In genomic region chr5:129974866-129975311, GRCm38 (mm10) we compare ENCODE assay signal across 19 mouse cellular contexts. TPM values are rescaled to one million over a fixed set of nuclear protein-coding genes. Genes with fewer than 3 reads are reported as not detected.
A peak's percentile ranks its signal among the peaks of the same experiment; 100 is the strongest.
DNase-seq lines count a peak whose midpoint lies in the region; ATAC-seq and TF ChIP-seq lines count a peak whose summit lies in the region.
"Had no signal": no experiment of that assay in that cellular context is flagged by ENCODE, and none has a peak within 500 bp of the region (broad histone marks: within the 10 kb centered on the region; RNA-seq: fewer than 3 reads in every experiment).

No protein-coding gene starts in this region.

- peak; percentile 63 for DNase-seq in 416B (ENCODE audit: low read depth)
- peak; percentile 19 for DNase-seq in c-Kit-positive CD71-negative TER-119-negative erythroid progenitor cells, embryonic 14.5 days (ENCODE audit: low read depth)
- no peak for DNase-seq in hindbrain, embryonic 10.5 days (ENCODE audit: low spot score)
- no peak for DNase-seq in urinary bladder, postnatal 10 days (ENCODE audit: low spot score)
- DNase-seq in heart, adult 8-10 months (ENCODE audit: low spot score): no peak
- DNase-seq: cerebellum, adult 11-12 months; gastrocnemius, adult 2 months; kidney, adult 8-10 months; left cerebral cortex, postnatal 4 days; midbrain, embryonic 14.5 days; thymus, adult 18-20 months had no signal

- H3K9ac ChIP-seq in intestine, postnatal 0 days (ENCODE audit: low read depth, low read length): no peak overlapping the region
- H3K9ac ChIP-seq: heart, embryonic 13.5 days; hindbrain, embryonic 13.5 days; neural tube, embryonic 12.5 days had no signal

- peak; percentile 90 for ATAC-seq in intestine, postnatal 0 days
- peak; percentile 78 for ATAC-seq in megakaryocyte progenitor cell, adult 5-6 weeks (replicated peaks; ENCODE audit: poor library complexity)
- ATAC-seq: lung, postnatal 0 days; Patski had no signal

- H3K4me1 ChIP-seq in intestine, postnatal 0 days (replicated peaks; ENCODE audit: control insufficient read depth, insufficient read depth, low read length): no peaks in the 10 kb centered on the region
- peaks cover 5% of the 10 kb centered on the region; the same call in 1 of the 2 replicates for H3K4me1 ChIP-seq in hindbrain, embryonic 10.5 days (replicated peaks)
- H3K4me1 ChIP-seq: forebrain, embryonic 10.5 days; hindbrain, embryonic 13.5 days; neural tube, embryonic 12.5 days had no signal

- H3K4me3 ChIP-seq in intestine, postnatal 0 days (ENCODE audit: low read depth, low read length): no peak overlapping the region
- no peak overlapping the region for H3K4me3 ChIP-seq in hindbrain, embryonic 10.5 days
- H3K4me3 ChIP-seq: forebrain, embryonic 10.5 days; gastrocnemius, adult 2 months; heart, embryonic 13.5 days; hindbrain, embryonic 13.5 days; neural tube, embryonic 12.5 days had no signal

- H3K9me3 ChIP-seq in intestine, postnatal 0 days (ENCODE audit: control insufficient read depth): no peaks in the 10 kb centered on the region
- H3K9me3 ChIP-seq in hindbrain, embryonic 10.5 days: no peaks in the 10 kb centered on the region
- H3K9me3 ChIP-seq: forebrain, embryonic 10.5 days; heart, embryonic 13.5 days; hindbrain, embryonic 13.5 days; neural tube, embryonic 12.5 days had no signal

- no peak overlapping the region for H3K4me2 ChIP-seq in intestine, postnatal 0 days (replicated peaks; ENCODE audit: low read depth)
- H3K4me2 ChIP-seq: heart, embryonic 13.5 days; hindbrain, embryonic 13.5 days; neural tube, embryonic 12.5 days had no signal

- no peak for TF ChIP-seq CTCF in intestine, postnatal 0 days (IDR thresholded peaks at IDR 0.05; ENCODE audit: low read depth)

- WGBS in intestine, postnatal 0 days: 44% methylated on average over 4 of the region's 4 CpGs
- WGBS in hindbrain, embryonic 10.5 days: 90% methylated on average over 4 of the region's 4 CpGs

- no peaks in the 10 kb centered on the region for H3K27me3 ChIP-seq in intestine, postnatal 0 days (replicated peaks; ENCODE audit: control insufficient read depth, insufficient read depth, low read length)
- H3K27me3 ChIP-seq in hindbrain, embryonic 10.5 days (ENCODE audit: insufficient read depth, poor library complexity, severe bottlenecking): no peaks in the 10 kb centered on the region
- H3K27me3 ChIP-seq: heart, embryonic 13.5 days; hindbrain, embryonic 13.5 days; neural tube, embryonic 12.5 days; Patski had no signal

- peaks cover 8% of the 10 kb centered on the region; the same call in 1 of the 2 replicates for H3K36me3 ChIP-seq in intestine, postnatal 0 days (ENCODE audit: control insufficient read depth, insufficient read depth)
- H3K36me3 ChIP-seq in hindbrain, embryonic 10.5 days: peaks cover 37% of the 10 kb centered on the region

- peak overlapping the region; percentile 92 for H3K27ac ChIP-seq in intestine, postnatal 0 days (ENCODE audit: low read depth, low read length)
- H3K27ac ChIP-seq in hindbrain, embryonic 10.5 days: no peak overlapping the region
- H3K27ac ChIP-seq: forebrain, embryonic 10.5 days; gastrocnemius, adult 2 months; heart, embryonic 13.5 days; hindbrain, embryonic 13.5 days; neural tube, embryonic 12.5 days had no signal

RNA-seq across cellular contexts. Expression of gene Gusb, which starts 28.0 kb away (rescaled TPM):
- polyA plus RNA-seq in intestine, postnatal 0 days (2015; fragmentation: Nextera tagmentation; extraction: Ambion mirVana): 260 and 264 TPM in 2 replicates
- 137 and 148 TPM in 2 replicates for total RNA-seq in megakaryocyte progenitor cell, adult 5-6 weeks (2015)
- 77.6 and 90.6 TPM in 2 replicates for total RNA-seq in megakaryocyte progenitor cell, adult 5-6 weeks (2017)
- polyA plus RNA-seq in hindbrain, embryonic 10.5 days (2016; fragmentation: Nextera tagmentation; extraction: Ambion mirVana): 36.1 and 40.5 TPM in 2 replicates
- 10 to 100 TPM; 11.7 to 14.2 (median 12.8) TPM for total RNA-seq in heart, adult 8-10 months (2022)

RNA-seq across cellular contexts. Expression of gene Vkorc1l1, which starts 33.1 kb away (rescaled TPM):
- 84.7 and 92.1 TPM in 2 replicates for polyA plus RNA-seq in intestine, postnatal 0 days (2015; fragmentation: Nextera tagmentation; extraction: Ambion mirVana)
- 60.1 and 72.6 TPM in 2 replicates for total RNA-seq in megakaryocyte progenitor cell, adult 5-6 weeks (2015)
- 25.7 and 34.0 TPM in 2 replicates for total RNA-seq in megakaryocyte progenitor cell, adult 5-6 weeks (2017)
- 32.1 and 32.4 TPM in 2 replicates for polyA plus RNA-seq in hindbrain, embryonic 10.5 days (2016; fragmentation: Nextera tagmentation; extraction: Ambion mirVana)
- 10 to 100 TPM; 14.7 to 18.3 (median 17.0) TPM for total RNA-seq in heart, adult 8-10 months (2022)

RNA-seq across cellular contexts. Expression of gene Asl, which starts 54.2 kb away (rescaled TPM):
- polyA plus RNA-seq in intestine, postnatal 0 days (2015; fragmentation: Nextera tagmentation; extraction: Ambion mirVana): 148 and 182 TPM in 2 replicates
- total RNA-seq in megakaryocyte progenitor cell, adult 5-6 weeks (2015): 22.7 and 23.0 TPM in 2 replicates
- total RNA-seq in megakaryocyte progenitor cell, adult 5-6 weeks (2017): 19.2 and 32.1 TPM in 2 replicates
- polyA plus RNA-seq in hindbrain, embryonic 10.5 days (2016; fragmentation: Nextera tagmentation; extraction: Ambion mirVana): 37.9 and 40.8 TPM in 2 replicates
- total RNA-seq in heart, adult 8-10 months (2022): 1 to 10 TPM; 3.0 to 7.1 (median 6.3) TPM

RNA-seq across cellular contexts. Expression of gene Crcp, which starts 54.2 kb away (rescaled TPM):
- polyA plus RNA-seq in intestine, postnatal 0 days (2015; fragmentation: Nextera tagmentation; extraction: Ambion mirVana): 39.5 and 41.6 TPM in 2 replicates
- 39.3 and 40.3 TPM in 2 replicates for total RNA-seq in megakaryocyte progenitor cell, adult 5-6 weeks (2015)
- total RNA-seq in megakaryocyte progenitor cell, adult 5-6 weeks (2017): 36.6 and 62.7 TPM in 2 replicates
- polyA plus RNA-seq in hindbrain, embryonic 10.5 days (2016; fragmentation: Nextera tagmentation; extraction: Ambion mirVana): 57.6 and 61.3 TPM in 2 replicates
- 10 to 100 TPM; 11.5 to 16.1 (median 14.5) TPM for total RNA-seq in heart, adult 8-10 months (2022)

Comparison
In these comparisons a context has a peak if more than half of its experiments do, and no peak if none do; other contexts are left out.
1. DNase-seq: peak in 416B (single experiment) and c-Kit-positive CD71-negative TER-119-negative erythroid progenitor cells, embryonic 14.5 days (single experiment); none in hindbrain, embryonic 10.5 days (single experiment), urinary bladder, postnatal 10 days (single experiment) and heart, adult 8-10 months (single experiment).
2. RNA of gene Gusb, which starts 28.0 kb away (total RNA-seq): 77.6 to 148 TPM in megakaryocyte progenitor cell, adult 5-6 weeks; 11.7 to 14.2 TPM in heart, adult 8-10 months; every median in the first group is over 4 times any median in the second.